Mouse (Mus musculus): ENCODE results near the gene Meox1.

The Meox1 gene

DNA sequence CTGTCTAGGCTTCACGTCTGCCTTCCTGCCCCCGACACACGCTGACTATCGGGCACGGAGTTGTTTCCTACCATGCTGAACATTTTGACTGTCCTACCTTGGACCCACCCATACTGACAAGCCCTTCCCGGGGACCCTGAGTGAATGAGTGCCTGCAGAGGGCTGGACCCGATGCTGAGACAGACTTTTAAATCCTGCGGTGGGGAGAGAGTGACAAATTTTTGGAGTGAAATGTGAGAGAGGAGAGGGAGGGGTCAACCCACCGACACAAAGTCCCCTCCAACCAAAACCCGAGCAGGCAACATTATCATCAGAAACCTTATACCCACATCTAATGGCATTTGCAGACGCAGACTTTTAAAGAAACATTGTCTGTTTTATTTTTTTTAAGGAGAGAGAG is at the start of gene Meox1:
Gene Meox1, minus strand, starts transcription at position 171 of the 400 bp plus-strand sequence.
- DNase-seq (ENCODE audit: low spot score), result no peak

DNA sequence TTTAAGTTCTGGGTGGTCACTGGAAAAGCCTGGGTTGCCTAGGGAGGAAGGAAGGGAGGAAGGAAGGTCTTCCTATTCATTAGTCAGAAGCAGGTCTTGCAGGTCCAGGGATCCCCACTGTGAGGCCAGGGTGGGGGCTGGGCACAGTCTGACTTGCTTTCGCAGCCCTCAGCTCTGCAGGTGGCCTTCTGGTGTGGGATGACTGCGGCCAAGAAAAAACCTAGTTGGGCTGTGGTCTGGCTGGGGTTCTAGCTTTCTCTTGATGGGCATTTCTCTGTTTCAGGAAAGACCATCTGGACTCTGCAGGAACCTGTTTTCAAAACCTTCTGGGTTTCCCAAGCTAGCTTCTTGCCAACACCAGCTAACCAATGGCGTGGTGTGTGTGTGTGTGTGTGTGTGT is 48.9 kb upstream of the Meox1 start:
- DNase-seq (ENCODE audit: low spot score), result no peak

DNA sequence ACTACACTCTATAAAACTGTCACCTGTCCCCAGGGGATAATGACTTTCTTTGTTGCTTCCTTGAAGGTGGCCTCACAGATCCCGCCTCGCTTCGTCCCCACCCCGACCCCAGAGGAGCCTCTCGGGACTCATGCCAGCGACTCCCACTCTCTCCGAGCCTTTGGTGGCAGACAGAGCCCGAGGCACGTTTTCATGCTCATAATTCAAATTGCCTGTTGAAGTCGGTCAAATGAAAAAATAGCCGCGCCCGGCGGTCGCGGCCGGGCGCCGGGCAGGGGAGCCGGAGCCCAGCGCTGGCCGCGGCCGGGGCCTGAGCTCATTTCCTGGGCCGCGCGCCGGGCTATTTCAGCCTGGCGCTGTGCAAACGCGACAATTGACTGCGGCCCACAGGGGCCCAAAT is 42.9 kb upstream of the Meox1 start:
- DNase-seq (ENCODE audit: low spot score), result no peak

DNA sequence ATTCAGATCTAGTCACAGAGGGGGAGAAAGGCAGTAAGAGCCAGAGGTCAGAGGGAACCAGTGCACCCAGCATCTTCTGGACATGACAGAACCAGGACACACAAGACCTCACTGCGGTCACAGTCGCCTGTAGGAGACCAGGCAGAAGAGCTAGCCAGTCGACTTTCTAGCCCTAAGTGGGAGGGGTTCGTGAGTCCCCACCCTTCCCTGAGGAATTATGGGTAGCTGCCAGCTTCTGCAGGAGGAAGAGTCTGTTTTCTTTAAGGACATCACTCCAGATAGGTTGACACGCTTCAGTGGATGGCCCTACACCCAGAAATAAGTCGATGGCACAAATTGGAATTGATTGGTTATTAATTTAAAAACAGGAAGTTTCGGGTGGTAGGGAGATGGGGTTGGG is 42.2 kb upstream of the Meox1 start:
- DNase-seq (ENCODE audit: low spot score), result no peak

DNA sequence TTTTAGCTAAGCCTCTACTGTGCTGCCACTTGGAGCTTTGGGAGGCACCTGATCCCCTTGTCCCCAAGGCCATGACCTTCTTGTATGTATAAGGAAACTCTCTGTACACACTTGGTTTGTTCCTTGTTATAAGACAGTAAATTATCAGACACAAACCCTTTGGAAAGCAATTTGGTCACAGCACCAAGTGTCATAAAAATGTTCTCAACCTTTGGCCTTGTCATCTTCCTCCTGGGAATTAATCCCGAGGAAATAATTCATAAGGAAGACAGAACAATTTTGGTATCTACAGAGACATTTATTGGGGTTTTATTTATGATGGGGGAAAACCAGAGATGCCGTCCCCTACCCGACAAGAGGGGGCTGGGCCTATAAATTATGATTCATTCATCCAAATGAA is 41.6 kb upstream of the Meox1 start:
- DNase-seq (ENCODE audit: low spot score), result no peak

DNA sequence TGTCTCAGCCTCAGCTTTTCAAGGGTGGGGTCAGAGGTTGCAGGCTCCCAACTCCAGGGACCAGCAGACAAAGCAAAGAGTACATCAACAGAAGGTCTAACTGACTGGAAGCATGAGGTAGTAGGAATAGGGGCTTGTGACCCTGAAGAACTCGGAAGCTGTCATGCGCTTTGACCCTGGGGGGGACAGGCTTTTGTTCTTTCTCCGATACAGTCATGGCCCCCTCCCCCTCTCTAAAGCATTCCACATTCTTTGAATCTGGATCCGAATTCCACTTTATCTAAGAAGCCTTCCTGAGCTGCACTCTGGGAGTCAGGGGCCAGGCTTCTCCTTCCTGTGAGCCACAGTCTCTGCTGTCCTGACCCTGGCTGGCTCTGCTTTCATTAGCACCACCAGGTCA is 37.8 kb upstream of the Meox1 start:
- no peak for DNase-seq (ENCODE audit: low spot score)

DNA sequence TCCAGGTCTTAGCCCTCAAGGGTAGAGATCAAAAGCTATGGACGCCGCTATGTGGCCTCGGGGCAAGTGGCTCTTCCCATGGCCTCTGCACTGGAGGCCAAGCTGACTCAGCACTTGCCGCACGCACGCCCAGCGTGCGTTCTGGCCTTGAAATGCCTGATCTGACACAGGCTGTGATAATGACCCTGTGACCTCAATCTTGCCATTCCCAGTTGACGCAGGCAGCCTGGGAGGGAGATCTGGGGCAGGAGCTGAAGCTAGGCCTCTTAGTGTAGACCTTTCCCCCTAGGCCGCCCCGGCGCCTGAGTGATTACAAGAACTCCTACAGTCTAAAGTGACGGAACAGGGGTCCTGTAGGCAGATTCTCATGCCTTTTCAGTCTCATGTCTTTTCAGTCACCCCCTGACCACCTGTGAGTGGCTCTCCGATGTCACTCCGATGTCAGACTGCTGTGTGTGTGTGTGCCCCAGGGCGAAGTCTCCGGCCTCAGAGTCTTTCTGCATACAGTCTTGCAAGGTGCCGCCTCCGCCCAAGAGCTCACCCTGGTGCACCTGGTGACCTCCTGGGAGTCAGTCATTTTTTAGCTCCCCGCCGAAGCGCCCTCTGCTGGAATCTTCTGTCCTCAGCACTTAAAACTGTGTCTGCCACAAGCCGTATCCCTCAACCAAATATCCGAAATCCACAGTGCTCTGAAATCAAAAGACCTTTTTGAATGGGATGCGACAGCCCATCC is 34.0 kb upstream of the Meox1 start:
- DNase-seq (ENCODE audit: low spot score), result no peak

DNA sequence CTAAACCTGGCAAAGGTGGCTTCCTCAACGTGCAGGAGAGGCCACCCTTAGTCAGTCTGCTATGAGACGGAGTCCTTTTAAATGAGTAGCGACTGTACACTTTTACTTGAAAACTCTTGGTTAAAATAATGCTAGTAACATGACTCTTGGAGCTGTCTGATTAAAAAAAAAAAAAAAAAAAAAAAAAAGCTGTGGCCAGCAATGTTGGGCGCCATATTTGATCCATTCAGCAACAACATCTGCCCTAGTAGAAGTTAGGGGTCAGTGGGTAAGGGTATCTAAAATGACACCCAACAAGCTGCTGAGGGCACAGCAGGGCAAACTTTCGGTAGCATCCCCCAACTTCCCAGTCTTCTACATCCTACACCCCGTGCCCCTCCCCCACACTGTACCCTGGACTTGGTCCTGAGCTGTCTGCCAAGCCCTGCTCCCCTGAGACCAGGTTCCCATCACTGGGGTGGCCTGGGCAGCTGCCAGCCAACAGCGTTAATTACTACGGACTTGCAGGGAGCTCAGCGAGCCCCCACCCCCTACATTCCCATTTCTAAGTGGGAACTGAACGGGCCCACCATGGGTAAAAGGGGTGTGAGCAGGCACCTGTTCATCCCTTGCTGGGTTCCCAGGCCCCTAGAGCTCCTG is 32.9 kb upstream of the Meox1 start:
- DNase-seq (ENCODE audit: low spot score), result no peak

DNA sequence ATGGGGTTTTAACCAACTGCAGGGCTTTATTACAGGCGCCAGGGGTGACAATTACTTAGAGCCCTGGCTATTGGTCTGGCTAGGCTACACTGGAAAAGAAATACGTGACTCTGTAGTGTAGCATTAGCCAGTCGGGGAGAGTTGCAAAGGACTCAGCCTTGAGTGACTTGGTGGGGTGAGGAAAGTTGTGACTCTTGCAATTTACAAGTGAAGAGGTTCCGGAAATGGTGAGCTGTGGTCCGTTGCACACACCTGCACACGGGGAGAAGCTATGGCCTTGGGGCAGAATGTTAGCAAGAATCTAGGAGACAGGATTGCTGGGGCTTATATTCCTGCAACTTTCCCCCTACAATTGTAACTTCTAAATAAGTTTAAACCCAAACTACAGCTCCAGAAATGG is 31.5 kb upstream of the Meox1 start:
- no peak for DNase-seq (ENCODE audit: low spot score)

DNA sequence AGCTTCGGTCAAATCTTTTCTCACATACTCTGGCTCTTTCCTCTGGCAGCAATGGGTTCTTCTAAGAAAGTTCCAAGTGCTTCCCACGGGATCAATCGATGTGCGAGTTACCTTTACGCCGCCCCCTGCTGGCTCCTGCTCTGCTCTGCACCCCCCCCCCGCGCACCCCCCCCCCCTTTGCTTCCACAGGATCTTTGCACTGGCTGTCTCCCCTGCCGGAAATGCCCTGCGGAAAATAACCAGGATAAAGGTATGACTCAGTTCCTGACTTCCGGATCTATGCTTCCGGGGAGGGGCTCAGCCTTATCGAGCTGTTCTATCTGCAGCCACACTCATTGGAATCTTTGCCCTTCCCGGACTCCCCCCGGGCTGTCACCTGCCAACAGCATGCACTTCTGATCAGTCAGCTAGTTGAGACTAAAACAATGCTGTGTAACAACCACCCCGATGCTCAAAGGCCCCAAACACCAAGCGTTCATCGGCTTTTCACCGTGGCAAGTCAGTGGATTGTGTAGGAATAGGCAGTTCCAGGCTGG is 30.3 kb upstream of the Meox1 start:
- DNase-seq (ENCODE audit: low spot score), result no peak

DNA sequence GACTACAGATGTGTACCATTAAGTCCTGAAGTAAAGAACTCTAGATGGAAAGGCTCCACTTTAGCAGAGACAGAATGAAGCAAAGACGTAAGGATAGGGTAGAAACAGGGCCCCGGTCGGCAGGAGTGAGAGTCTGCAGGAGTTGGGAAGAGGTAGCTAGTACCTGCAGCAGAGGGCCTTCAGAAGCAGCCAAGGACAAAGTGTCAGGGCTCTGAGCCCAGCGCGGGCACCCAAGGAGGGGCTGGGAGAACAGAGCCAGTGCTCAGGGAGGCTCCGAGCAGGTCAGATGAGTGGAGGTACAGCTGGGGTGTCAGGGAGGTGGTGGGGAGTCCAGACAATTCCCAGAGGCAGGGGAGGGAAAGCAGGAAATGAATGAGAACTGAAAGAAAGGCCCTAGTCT is 29.8 kb upstream of the Meox1 start:
- no peak for DNase-seq (ENCODE audit: low spot score)

DNA sequence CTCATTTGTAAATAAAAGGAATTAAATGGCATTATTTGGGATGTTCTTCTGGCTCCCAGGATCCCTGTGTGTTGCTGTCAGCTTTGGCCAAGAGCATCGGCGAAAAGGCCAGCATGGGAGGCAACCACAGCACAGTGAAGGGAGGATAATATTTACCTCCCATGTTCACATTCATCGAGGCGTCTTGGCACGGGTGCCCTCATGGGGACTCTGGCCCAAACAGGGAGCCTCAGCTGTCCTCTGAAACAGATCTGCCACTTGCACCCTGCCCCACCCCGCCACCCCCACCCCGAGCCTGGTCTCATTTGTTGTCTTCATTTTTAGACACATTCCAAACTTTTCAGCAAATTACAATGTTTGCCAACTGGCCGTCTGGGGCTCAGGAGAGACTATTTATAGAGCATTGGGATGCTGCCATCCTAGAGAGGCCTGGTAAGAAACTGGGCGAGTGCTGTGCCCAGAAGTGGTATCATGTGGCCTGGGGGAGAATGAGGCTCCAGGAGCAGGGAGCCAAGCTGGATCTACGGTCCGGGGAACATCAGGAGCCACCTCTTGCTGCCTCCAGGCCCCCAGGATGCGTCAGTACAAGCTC is 27.3 kb upstream of the Meox1 start:
- no peak for DNase-seq (ENCODE audit: low spot score)

DNA sequence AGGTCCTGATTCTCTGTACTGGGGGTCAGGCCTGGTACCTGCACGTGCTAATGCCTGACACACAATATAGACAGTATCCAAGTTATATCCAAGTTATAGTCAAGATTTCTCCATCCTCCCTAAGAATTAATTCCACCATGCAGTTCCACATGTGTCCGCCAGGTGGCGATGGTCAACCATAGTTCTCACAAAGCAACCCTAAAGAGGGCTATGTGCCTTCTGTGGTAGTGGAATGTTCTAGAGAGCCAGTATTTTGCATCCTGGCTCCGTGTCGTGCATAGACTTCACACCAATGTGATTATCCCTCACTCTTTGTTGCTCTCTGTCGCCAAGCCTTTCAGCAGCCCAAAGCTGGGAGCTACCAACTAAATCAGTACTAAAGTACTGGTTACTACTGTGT is 25.5 kb upstream of the Meox1 start:
- DNase-seq (ENCODE audit: low spot score), result peak; percentile 63

DNA sequence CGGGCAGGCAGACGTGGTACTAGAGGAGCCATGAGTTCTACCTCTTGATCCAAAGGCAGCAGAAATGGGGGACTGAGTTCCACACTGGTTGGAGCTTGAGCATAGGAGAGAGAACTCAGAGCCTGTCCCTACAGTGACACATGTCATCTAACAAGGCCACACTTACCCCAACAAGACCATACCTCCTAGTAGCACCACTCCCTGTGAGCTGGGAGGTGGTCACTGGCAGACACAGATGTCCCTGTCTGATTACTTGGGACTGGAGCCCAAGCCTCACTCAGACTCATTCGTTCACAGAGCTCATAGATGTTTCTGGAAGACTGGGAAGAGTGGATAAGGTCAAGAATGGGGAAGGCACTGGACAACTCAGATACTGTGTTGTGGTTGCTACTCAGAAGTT is 24.4 kb upstream of the Meox1 start:
- DNase-seq (ENCODE audit: low spot score), result no peak

DNA sequence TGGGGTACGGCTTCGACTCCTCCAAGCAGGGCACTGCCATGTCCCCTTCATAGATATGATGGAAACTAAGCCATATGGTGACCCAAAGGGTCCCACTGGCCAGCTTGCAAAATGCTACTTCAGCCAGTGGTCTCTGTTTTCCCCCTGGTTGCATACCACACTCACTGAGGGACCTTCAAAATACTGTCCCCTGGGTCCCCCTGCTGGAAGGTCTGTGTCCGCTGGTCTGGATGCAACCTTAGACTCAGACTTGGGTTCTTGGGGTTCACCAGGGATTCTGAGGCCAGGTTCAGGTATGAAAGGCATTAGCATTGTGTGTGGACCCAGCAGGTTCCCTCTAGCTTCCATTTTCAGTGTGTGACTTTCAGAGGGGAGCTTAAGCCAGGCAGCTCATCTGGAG is 22.6 kb upstream of the Meox1 start:
- no peak for DNase-seq (ENCODE audit: low spot score)

DNA sequence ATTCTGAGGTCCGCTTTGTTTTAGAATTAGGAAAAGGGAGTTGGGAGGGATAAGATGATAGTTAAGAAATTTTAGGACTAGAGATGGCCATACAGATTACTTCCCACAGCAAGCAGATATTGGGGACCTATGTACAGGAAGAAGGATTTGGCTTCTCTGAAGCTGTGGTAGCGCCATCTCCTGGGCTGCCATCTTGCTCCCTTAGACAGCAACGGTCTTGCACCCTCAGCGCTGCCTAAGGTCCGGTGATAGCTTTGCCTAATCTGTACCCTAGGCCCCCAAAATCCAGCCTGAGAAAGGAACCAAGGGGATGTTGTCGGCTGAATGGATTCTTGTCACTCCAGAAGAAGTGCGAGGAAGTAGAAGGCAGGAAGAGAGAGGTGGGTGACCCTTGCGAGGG is 19.4 kb upstream of the Meox1 start:
- DNase-seq (ENCODE audit: low spot score), result no peak

DNA sequence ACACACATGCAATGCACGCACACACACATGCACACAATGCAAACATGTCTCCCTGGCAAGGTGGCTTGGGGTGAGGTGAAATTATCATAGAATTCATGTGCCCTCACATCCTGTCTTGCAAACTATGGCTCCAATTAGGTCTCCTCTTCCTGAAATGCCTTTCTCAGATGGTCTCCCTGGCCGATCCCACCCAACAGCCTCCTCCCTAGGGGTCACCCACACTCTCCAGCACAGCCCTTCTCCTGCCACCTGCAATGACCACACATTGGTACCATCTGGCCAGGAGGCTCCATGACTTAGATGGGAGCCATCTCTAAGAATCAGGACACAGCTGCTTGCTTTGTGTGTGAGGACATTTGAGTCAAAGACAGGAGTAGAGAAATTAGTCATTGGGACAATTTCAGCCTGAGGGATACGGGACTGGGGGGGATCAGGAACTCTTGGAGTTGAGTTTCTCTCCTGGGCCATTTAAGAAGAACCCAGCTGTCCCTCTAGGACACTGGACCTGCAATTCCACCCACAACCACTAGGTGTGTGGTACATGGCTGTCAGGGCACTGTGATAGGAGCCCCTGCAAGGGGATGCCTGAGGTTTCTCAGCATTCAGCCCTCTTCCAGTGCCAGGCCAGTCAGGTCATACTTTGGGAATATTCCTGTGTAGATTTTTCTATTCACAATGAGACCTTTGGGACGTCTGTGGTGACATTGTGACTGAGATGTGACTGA is 17.8 kb upstream of the Meox1 start:
- peak; percentile 57 for DNase-seq (ENCODE audit: low spot score)

DNA sequence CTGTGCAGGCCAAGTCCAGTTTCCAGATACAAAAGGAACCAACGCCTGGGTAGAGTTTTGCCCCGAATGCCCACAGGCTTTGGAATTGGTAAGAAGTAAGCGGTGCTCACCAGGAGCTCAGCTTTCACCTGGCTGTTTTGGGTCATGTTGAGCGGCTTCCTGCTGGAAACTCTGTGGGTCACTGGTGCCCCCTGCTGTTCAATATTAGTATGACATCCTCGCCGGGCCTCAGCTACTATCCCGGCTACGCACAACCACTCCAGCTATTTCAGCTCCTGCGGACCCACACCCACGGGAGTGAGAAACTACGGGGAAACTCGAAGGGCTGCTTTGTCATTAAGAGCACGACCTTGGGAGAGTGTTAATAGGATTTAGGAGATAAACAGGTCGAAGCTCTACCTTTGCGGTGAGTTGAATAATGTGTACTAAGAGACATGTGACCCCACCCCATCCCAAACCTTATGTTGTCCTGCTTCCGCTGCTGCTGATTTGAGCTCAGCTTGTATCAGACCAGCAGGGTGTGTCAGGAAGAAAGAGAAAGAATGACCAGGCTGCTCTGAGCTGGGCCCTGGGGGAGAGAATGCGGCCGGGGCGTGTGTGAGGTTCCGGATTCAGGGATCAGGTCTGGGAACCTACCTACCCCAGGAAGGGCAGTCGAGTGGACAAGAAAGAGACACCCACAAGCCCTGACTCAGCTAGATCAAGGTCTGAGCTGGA is 16.2 kb upstream of the Meox1 start:
- DNase-seq (ENCODE audit: low spot score), result peak; percentile 64

DNA sequence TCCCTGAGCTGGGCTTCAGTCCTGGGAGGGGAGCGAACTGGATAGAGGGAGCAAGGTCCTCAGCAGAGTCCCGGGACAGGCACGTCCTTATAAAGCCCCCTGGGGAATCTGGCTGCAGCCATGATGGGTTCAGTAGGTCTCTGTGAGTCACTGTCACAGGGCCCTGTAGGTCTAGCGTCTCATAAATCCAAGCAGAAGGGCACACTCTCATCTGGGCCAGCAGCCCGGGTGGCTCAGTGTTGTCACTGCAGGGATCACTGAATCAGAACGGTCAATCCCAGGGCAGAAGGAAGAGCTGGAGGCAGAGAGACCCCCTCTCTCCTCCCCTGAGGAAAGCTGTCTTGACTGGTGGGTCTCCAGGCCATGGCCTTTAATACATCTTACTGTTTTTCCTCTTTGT is 14.6 kb upstream of the Meox1 start:
- DNase-seq (ENCODE audit: low spot score), result no peak

DNA sequence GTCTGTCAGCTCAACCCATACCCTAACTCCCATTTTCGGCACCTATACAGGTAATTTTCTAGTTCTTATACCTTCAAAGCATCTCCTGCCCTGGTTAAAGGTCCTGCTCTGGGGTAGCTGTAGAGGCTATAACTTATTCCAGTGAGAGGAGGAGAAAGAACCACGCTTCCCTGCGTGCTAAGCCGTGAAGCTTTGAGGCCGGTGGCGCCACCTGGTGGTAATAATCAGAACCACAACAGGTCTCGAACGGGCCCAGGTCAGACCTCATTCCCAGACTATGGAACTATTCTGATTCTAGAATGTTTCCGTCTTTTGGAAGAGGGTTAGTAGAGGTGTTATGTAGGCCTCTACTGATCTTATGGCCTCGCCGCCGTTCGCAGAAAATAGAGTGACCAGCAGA is 10.9 kb upstream of the Meox1 start:
- peak; percentile 34 for DNase-seq (ENCODE audit: low spot score)

DNA sequence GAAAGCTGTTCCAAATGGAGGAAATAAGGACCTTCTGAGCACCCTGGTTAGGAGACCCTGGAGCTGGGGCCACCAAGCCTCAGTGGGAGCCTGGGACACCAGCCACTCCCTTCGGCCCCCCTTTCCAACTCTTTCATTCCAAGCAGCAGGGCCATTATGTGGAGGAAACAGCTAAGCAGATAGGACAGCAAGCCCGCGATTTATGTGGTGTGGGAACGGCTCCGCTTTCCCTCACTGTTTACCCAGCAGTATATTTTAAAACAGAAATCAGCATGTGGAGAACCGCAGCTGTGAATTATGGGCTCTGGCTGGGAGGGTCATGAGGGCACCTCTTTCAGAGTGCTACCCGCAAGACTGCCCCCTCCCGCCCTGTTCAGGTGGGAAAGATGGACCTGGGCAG is 7.1 kb upstream of the Meox1 start:
- no peak for DNase-seq (ENCODE audit: low spot score)

DNA sequence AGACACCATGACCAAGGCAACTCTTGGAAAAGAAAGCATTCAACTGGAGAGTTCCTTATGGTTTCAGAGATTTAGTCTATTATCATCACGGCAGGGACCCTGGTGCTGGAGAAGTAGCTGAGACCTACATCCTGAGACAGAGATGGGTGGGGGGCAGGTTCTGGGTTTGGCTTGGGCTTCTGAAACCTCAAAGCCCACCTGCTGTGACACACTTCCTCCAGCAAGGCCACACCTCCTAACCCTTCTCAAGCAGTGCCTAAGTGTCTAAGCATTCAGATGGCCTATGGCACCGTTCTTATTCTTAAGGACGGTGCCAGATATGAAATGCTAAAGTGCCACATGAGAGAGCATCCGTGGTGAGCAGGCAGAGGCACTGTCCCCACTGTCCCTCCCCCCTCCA is 4.2 kb upstream of the Meox1 start:
- no peak for DNase-seq (ENCODE audit: low spot score)

All from c-Kit-positive CD71-positive TER-119-positive erythroid progenitor cells, embryonic 14.5 days (primary cell).